In genomic region chr2:163082591-163082990, GRCm38 (mm10) we compare ENCODE assay signal across 19 mouse cellular contexts. TPM values are rescaled to one million over a fixed set of nuclear protein-coding genes. Genes with fewer than 3 reads are reported as not detected.
DNase-seq lines count a peak whose midpoint lies in the region; ATAC-seq and TF ChIP-seq lines count a peak whose summit lies in the region.
"Had no signal": no experiment of that assay in that cellular context is flagged by ENCODE, and none has a peak within 500 bp of the region (broad histone marks: within the 10 kb centered on the region; RNA-seq: fewer than 3 reads in every experiment).

No protein-coding gene starts in this region.

- no peaks in the 10 kb centered on the region for H3K4me1 ChIP-seq in heart, embryonic 16.5 days (ENCODE audit: control insufficient read depth, insufficient read depth, low read length)
- no peaks in the 10 kb centered on the region for H3K4me1 ChIP-seq in heart, adult 2 months (ENCODE audit: control insufficient read depth, insufficient read depth, low read length)
- H3K4me1 ChIP-seq in forebrain, embryonic 10.5 days, result no peaks in the 10 kb centered on the region
- H3K4me1 ChIP-seq: midbrain, embryonic 12.5 days had no signal

- no peaks in the 10 kb centered on the region for H3K27me3 ChIP-seq in heart, embryonic 16.5 days (ENCODE audit: control insufficient read depth, insufficient read depth, low read length)
- H3K27me3 ChIP-seq in heart, adult 2 months (ENCODE audit: control insufficient read depth, insufficient read depth, low read length), result no peaks in the 10 kb centered on the region
- H3K27me3 ChIP-seq in forebrain, embryonic 10.5 days (ENCODE audit: poor library complexity, severe bottlenecking), result no peaks in the 10 kb centered on the region
- H3K27me3 ChIP-seq: midbrain, embryonic 12.5 days had no signal

- TF ChIP-seq EP300 in heart, adult 2 months (IDR thresholded peaks at IDR 0.05; ENCODE audit: insufficient read depth, low read depth, low read length), result no peak

- no peak for DNase-seq in heart, adult 2 months
- peak; percentile 64 for DNase-seq in kidney, postnatal 14 days
- DNase-seq in forebrain, embryonic 10.5 days (ENCODE audit: extremely low spot score, low spot score), result no peak
- no peak for DNase-seq in frontal cortex, postnatal 10 days (ENCODE audit: low spot score in 2 of 2)
- DNase-seq: cerebellum, adult 8-10 months; gastrocnemius, postnatal 10 days; heart, postnatal 14 days; thymus, postnatal 36 days had no signal

- 68% methylated on average over 4 of the region's 5 CpGs for WGBS in heart, embryonic 16.5 days
- 42% methylated on average over 5 of the region's 5 CpGs for WGBS in heart, adult 2 months
- 86% methylated on average over 5 of the region's 5 CpGs for WGBS in forebrain, embryonic 10.5 days

- 0 out of 2 replicates have a peak, but pooled peaks cover 3% of the 10 kb centered on the region for H3K36me3 ChIP-seq in heart, embryonic 16.5 days (ENCODE audit: control insufficient read depth, insufficient read depth)
- no peaks in the 10 kb centered on the region for H3K36me3 ChIP-seq in heart, adult 2 months (ENCODE audit: control insufficient read depth, insufficient read depth, low read length)
- H3K36me3 ChIP-seq in forebrain, embryonic 10.5 days (replicated peaks), result peaks cover 75% of the 10 kb centered on the region

- TF ChIP-seq POLR2A in heart, adult 2 months (IDR thresholded peaks at IDR 0.05; ENCODE audit: insufficient read depth, low read depth, low read length), result no peak

- H3K4me3 ChIP-seq in heart, embryonic 16.5 days (ENCODE audit: low read length), result no peak overlapping the region
- H3K4me3 ChIP-seq in heart, adult 2 months, result no peak overlapping the region
- H3K4me3 ChIP-seq in forebrain, embryonic 10.5 days, result no peak overlapping the region
- H3K4me3 ChIP-seq: midbrain, embryonic 12.5 days had no signal

- ATAC-seq in heart, embryonic 16.5 days (replicated peaks; ENCODE audit: extremely low read depth, insufficient read depth, low FRiP score), result peak; percentile 59; the same call in 1 of the 2 replicates
- peak; percentile 65 for ATAC-seq in granulocyte monocyte progenitor cell, adult 5-6 weeks (replicated peaks; ENCODE audit: poor library complexity, severe bottlenecking)
- peak; percentile 70 for ATAC-seq in megakaryocyte progenitor cell, adult 5-6 weeks (replicated peaks; ENCODE audit: poor library complexity)
- ATAC-seq: CD4-positive, CD25-positive, alpha-beta regulatory T cell, adult 4 months; forebrain, embryonic 14.5 days; lung, postnatal 0 days had no signal

- H3K9me3 ChIP-seq in heart, embryonic 16.5 days (replicated peaks; ENCODE audit: control insufficient read depth, low read length), result no peaks in the 10 kb centered on the region
- H3K9me3 ChIP-seq in forebrain, embryonic 10.5 days, result no peaks in the 10 kb centered on the region
- H3K9me3 ChIP-seq: midbrain, embryonic 12.5 days had no signal

- H3K27ac ChIP-seq in heart, embryonic 16.5 days (ENCODE audit: low read length), result no peak overlapping the region
- no peak overlapping the region for H3K27ac ChIP-seq in heart, adult 2 months
- H3K27ac ChIP-seq in forebrain, embryonic 10.5 days, result no peak overlapping the region
- H3K27ac ChIP-seq: midbrain, embryonic 12.5 days had no signal

- no peak overlapping the region for H3K9ac ChIP-seq in heart, embryonic 16.5 days (ENCODE audit: low read length)
- no peak overlapping the region for H3K9ac ChIP-seq in heart, adult 2 months (ENCODE audit: low read depth, low read length)
- H3K9ac ChIP-seq: midbrain, embryonic 12.5 days had no signal

- TF ChIP-seq CTCF in heart, adult 2 months (IDR thresholded peaks at IDR 0.05), result no peak

- intact Hi-C loops in heart, adult 2 months (cut with DNase I), result no loop called here

- no peak overlapping the region for H3K4me2 ChIP-seq in heart, embryonic 16.5 days (ENCODE audit: low read depth, low read length)
- H3K4me2 ChIP-seq: midbrain, embryonic 12.5 days had no signal

- no peaks in the 10 kb centered on the region for H3K79me2 ChIP-seq in heart, adult 2 months (replicated peaks; ENCODE audit: control insufficient read depth, insufficient read depth, low read length)

RNA-seq across cellular contexts. Expression of gene Gtsf1l, which starts 5.1 kb away (rescaled TPM):
- not detected in 2 replicates for polyA plus RNA-seq in heart, embryonic 16.5 days (2015; fragmentation: Nextera tagmentation; extraction: Ambion mirVana)
- total RNA-seq in heart, adult 2 months (2021), result not detected
- polyA plus RNA-seq in heart, adult 2 months (2012; rRNA removed), result 0.68 TPM in 1 of 2 replicates, not detected in the other
- not detected in 2 replicates for total RNA-seq in granulocyte monocyte progenitor cell, adult 5-6 weeks (2014; fragmentation: Nextera tagmentation)
- not detected in 2 replicates for total RNA-seq in granulocyte monocyte progenitor cell, adult 5-6 weeks (2017)
- total RNA-seq in megakaryocyte progenitor cell, adult 5-6 weeks (2015), result 0.90 and 1.4 TPM in 2 replicates
- total RNA-seq in megakaryocyte progenitor cell, adult 5-6 weeks (2017), result 0.61 TPM in 1 of 2 replicates, not detected in the other
- not detected in 2 replicates for polyA plus RNA-seq in forebrain, embryonic 10.5 days (2016; fragmentation: Nextera tagmentation; extraction: Ambion mirVana)
- total RNA-seq: gastrocnemius, postnatal 10 days; heart, postnatal 14 days; layer of hippocampus, postnatal 14 days had no signal
- polyA plus RNA-seq: CD4-positive, CD25-positive, alpha-beta regulatory T cell, adult 4 months; embryonic facial prominence, embryonic 14.5 days; limb, embryonic 11.5 days; midbrain, embryonic 12.5 days; stomach, embryonic 14.5 days had no signal

RNA-seq across cellular contexts. Expression of gene Mybl2, which starts 28.1 kb away (rescaled TPM):
- 16.0 and 16.3 TPM in 2 replicates for polyA plus RNA-seq in heart, embryonic 16.5 days (2015; fragmentation: Nextera tagmentation; extraction: Ambion mirVana)
- under 1 TPM; 0.16 to 0.41 TPM for total RNA-seq in heart, adult 2 months (2021)
- polyA plus RNA-seq in heart, adult 2 months (2012; rRNA removed), result 0.18 and 0.56 TPM in 2 replicates
- total RNA-seq in granulocyte monocyte progenitor cell, adult 5-6 weeks (2014; fragmentation: Nextera tagmentation), result 60.2 and 71.5 TPM in 2 replicates
- total RNA-seq in granulocyte monocyte progenitor cell, adult 5-6 weeks (2017), result 40.6 and 42.4 TPM in 2 replicates
- 28.1 and 30.8 TPM in 2 replicates for total RNA-seq in megakaryocyte progenitor cell, adult 5-6 weeks (2015)
- total RNA-seq in megakaryocyte progenitor cell, adult 5-6 weeks (2017), result 39.0 and 40.6 TPM in 2 replicates
- polyA plus RNA-seq in forebrain, embryonic 10.5 days (2016; fragmentation: Nextera tagmentation; extraction: Ambion mirVana), result 63.7 and 65.1 TPM in 2 replicates

Comparison
In these comparisons a context has a peak if more than half of its experiments do, and no peak if none do; other contexts are left out.
1. RNA of gene Mybl2, which starts 28.1 kb away (total RNA-seq): 40.6 to 71.5 TPM in granulocyte monocyte progenitor cell, adult 5-6 weeks and 28.1 to 40.6 TPM in megakaryocyte progenitor cell, adult 5-6 weeks; 0.16 to 0.41 TPM in heart, adult 2 months; every median in the first group is over 10 times any median in the second.
2. Peak in every context shown above with its lines, with median percentiles within 50 percentile points of each other: ATAC-seq.